Mouse (Mus musculus): Measurements from ENCODE around the gene Cep290.
A peak's percentile ranks its signal among the peaks of the same experiment; 100 is the strongest.
"Not testable (repeated sequence)": the region's sequence is repeated elsewhere in the genome, so short reads cannot be mapped to it uniquely, and the experiment has no call there.

Gene Cep290

DNA sequence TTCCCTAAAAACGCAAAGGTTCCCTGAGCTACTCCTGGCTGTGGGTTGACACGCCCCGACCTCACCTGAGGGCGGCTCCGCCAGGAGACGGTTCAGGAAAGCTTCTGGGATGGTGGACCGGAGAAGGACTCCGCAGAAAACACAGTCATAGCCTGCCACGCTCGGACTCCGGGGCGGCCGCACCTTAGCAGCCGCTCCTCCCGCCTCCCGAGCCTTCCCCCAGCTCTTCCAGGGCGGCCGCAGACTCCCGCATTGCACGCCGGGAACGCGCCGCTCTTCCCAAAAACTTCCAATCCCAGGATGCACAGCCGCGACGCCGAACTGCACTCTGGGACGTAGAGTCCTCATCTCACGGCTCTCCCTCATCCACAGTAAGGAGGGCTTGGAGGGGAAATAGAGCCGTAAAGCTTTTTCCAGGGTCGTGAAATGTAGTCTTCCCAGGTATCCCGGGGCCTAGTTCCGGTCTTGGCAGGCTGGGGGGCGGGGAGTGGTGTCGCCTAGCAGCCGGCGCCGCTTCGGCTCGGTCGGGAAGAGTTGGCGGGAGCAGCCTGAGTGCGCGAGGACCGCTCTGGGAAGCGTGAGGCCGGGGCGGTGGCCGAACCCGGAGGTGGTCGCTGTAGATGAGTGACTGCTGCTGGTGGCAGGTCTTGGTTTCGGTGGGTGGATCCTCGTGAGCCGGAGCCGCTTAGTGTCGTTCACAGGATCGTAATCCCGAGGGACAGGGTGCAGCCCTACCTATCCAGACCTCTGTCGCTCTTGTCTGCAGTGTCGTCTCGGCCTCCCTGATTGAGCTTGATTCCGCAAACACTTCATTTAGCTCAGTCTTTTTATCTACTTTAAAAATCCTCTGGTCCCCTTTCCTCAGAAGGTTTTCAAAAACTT lies at the start of gene Cep290, which contains the start of gene Tmtc3:
TSS of gene Cep290 (plus strand) at position 462 of the 882 bp plus-strand sequence.
TSS of gene Tmtc3 (minus strand) at position 254 of the 882 bp plus-strand sequence.
- DNase-seq, result peak; percentile 93

DNA sequence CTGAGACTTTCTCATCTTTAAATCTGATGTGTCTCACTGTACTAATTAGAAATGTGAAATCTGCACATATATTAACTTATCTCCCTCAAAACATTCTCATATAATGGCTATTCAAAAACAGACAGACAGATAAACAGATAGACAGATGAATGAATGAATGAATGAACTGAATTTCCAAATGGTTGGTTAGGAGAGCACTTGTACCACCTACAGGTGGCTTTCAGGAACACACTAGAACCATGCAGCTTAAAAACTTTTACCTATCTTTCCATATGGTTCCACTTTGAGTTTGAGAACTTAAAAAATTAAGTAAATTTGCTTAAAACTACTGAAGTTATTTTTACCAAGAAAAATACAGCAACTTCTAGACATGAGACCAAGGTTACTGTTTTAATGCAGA lies 38.0 kb upstream of the Cep290 start:
- DNase-seq, result no peak

DNA sequence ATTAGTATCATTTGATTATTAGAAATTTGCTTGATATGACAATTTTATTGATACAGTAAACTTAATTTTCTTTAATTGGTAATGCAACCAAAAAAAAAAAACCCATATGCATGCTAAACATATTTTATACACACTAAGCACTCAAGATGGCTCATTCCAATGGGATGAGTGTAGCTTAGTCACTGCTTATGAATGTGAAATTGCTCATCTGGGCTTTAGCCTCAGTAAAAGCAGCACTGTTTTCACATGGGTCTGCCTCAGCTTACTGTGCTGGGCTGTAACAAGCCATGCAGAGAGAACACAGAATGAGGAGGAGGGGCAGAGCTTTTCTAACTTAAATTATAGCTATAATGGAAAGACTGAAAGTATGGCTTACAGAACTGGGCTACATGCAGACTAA lies 26.8 kb upstream of the Cep290 start:
- no peak for DNase-seq

DNA sequence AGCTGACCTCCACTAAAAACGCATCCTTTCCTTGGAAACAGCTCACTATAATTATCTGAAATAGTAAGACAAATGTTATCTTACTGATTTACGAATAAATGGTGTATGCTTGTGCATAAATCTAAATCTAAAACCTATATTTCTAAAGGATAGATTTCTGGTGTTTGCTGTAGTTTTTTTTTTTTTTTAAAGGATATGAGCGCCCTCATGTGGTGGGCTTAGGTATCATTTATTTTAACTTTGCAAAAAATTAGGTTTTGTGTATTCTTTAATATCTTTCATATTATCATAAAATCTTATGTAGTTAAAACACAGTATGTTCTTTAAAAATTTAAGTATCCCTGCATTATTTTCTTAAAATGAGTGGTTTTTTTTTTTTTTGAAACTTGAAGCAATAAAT lies 12.3 kb upstream of the Cep290 start:
- DNase-seq, result no peak

DNA sequence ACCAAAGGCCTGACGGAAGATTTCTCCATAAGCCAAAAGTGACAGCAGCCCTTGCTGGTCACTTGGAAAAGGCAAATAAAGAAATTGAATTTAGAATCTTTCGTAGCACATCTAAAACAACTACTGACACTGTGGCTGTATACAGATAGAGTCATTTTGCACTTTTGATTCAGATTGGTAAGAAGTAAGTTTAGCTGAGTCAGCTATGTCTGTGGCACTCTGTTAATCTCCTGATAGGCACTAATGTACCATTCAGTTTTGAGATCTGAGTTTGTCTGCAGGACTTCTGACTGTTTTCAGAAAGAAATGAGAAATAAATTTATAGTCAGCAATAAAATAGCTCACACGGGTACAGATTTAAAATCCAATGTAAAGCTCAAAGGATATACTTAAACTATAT lies 7.8 kb upstream of the Cep290 start:
- DNase-seq, result no peak

DNA sequence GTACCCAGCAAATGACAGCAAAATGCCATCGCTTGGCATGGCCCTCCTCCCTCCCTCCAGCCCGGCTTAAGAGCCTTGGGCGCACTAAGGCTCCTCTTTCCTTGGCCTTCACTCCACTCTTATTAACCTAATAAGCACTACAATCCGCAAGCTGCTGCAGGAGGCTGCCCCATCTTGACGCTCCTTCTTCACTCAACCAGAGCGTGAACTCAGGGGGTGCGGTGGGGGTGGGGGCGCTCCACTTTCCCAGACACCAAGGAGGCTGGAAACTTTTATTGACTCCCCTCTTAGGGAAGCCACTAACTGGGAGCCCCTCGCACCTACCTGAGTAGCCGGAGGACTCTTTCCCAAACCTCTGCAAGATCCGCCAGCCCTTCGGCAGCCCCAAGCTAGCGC lies 659 bp upstream of the Cep290 start:
- no peak for DNase-seq

DNA sequence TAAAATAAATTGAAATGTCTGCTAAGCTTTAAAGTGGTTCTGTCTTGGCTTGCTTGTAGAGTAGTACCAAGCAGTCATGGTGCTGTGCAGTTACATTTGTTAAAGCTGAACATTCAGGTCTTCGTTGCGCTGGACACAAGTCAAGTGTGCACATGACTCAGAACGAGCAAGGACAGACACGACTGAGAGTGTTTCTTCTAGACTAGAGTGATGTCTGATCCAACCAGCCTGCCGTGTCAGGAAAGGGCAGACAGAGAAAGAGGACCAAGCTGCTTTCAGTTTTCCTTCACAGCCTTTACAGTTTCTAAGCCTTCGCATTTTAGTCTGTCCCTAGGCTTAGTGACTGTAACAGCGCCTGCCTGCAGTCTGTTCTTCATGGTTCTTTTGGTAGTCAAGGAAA lies 4.6 kb downstream of the Cep290 start:
- DNase-seq, result no peak

DNA sequence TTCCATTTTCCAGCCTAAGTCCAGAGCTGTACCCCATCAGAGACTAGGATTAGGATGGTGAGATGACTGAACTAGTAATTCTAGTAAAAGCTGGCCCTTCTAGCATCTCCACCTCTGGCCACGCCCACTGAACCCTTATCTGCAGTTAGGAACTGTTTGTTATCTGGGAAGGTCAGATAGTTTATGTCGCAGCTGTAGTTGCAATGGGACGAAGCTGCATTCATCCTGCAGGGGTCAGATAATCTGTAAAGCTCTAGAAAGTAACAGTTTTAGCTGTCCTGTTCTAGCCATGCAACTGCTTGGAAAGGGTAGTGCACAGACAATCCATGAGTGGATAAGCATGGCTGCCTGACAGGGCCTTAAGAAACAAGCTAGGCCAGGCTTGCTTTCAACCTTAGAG lies 11.0 kb downstream of the Cep290 start:
- no peak for DNase-seq

DNA sequence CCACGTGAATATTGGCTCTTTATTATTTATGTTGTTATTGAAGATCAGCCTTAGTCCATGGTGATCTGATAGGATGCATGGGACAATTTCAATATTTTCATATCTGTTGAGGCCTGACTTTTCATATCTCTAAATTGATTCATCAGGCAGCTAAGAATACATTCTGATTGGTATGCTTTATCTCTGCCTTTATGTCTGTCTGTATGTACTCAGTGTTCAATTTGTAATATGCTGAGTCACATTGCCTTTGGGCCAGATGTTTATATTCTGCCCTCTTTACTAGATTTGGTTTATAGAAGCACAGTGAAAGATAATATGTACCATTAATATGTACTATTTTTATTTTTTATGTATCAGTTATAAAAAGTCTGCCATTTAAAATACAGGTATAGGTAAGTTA lies 20.8 kb downstream of the Cep290 start:
- DNase-seq, result no peak

DNA sequence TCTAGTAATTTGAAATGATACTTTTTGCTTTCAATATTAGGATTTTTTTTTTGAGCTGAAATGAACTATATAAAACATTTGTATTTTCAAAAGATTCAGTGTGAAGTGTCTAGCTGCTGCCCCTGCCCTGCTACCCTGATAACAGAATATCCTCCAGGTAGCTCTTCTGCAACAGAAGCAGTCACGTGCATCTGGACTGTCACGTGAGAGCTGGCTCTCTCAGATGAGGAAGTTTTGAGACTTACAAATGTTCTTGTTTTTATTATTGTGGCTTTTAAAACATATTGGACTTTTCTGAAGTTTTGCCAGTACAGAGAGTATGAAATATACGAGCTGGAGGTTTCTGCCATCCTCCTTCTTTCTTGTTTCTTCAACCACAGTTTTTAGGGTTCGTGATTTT lies 34.3 kb downstream of the Cep290 start:
- DNase-seq, result no peak

DNA sequence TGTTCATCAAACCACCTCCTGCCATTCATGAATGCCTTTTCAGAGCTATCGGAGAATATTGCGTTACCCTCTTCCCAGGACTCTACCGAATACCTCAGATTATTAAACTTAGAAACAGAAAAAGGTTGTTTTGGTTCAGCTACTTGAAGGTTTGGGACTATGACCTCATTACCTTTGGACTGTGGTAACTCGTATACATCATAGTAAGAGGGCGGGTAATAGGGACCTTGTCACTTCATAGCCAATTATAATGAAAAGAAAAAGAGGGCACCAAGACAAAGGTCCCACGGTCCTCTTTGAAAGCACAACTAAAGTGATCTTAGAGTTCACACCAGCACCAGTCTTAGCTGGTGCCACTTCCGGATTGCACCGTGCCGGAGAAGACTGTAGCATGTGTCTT lies 35.0 kb downstream of the Cep290 start:
- DNase-seq, result no peak

DNA sequence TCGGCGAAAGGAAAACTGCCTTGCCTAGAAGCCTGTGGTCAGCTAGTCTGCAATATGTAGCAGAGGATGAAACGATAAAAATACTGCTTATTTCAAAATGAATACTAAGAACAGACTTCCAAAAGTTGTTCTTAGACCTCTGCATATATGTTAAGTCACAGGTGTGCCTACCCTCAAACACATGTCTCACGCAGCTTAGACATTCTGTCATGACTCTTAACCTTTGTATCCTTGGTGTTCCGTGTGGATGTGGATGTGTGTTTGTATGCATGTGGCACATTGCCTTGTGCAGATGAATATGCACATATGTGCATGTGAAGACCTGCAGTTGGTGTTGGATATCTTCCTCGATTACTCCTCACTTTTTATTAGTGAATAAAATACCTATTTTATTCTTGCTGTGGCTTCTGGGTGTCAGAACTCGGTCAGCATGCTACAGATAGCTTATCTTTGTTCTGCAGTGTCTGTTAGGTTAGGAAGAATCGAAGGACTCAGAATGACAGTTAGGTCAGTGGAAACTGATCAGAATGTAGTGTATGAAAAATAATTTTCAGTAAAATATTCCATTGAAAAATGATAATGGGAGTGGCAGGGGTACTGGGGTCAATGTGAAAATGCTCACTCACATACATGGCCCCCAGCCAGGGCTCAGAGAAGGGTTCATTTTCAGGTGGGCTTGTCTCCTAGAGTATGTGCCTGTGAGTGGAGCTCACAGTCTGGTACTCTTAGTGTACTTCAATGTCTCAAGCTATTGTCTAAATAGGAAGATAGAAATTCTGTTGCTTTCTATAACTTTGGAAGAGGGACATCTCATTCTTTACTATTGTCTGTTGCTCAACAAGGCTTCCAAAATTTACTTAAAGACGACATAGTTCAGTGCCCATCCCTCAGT lies 37.4 kb downstream of the Cep290 start:
- DNase-seq, result no peak

DNA sequence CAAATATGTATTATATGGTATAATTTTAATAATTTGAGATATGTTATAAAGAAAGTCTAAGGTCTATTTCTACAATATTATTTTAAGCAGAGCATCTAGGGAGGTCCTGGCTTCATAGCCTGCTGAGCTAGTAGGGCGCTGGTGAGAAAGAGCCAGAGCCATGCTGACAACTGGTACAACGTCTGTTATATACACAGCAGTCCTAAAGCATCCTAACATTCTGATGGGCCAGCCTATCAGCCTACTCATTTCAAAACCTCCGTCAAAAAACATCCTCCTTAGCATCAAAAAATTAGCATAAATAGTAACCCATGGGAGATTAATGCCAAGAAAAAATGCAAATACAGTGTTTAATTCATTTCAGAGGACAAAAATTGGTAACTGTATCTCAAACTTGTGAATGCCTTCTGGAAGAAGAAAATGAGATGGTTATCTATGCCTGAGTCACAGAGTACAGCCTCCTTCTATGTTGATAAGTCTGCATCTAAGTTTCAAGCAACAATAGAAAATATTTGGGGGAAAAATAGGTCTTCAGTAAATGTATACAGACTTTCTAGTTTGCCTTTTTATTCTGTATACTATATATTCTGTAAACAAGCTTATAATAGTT lies 69.3 kb downstream of the Cep290 start:
- no peak for DNase-seq

DNA sequence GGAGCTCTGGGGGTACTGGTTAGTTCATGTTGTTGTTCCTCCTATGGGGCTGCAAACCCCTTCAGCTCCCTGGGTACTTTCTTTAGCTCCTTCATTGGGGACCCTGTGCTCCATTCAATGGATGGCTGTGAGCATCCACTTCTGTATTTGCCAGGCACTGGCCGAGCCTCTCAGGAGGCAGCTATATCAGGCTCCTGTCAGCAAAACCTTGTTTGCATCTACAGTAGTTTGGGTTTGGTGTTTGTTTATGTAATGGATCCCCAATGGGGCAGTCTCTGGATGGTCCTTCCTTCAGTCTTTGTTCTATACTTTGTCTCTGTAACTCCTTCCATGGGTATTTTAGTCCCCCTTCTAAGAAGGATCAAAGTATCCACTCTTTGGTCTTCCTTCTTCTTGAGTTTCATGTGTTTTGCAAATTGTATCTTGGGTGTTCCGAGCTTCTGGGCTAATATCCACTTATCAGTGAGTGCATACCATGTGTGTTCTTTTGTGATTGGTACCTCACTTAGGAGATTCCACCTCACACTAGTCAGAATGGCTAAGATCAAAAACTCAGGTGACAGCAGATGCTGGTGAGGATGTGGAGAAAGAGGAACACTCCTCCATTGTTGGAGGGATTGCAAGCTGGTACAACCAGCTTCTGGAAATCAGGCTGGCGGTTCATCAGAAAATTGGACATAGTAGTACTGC lies 73.0 kb downstream of the Cep290 start:
- DNase-seq, result not testable (repeated sequence)

DNA sequence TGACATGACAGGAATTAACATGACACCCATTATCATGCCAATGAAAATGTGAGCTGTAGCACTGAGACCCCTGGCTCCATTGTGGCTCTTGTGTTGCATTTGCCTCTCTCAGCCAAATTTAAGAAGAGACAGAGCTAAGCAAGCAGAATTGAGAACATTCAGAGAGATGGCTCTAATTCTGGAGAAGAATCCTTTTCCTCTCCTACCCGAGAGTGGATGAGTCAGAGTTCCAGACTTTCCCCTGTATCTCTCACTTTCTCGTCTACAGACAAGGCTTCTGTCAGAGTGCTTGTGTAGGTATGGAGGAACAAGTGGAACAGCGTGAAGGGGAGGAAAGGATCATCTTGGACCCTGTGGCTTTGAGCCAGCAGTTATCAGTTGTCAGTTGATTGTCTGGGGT lies 76.8 kb downstream of the Cep290 start:
- no peak for DNase-seq

DNA sequence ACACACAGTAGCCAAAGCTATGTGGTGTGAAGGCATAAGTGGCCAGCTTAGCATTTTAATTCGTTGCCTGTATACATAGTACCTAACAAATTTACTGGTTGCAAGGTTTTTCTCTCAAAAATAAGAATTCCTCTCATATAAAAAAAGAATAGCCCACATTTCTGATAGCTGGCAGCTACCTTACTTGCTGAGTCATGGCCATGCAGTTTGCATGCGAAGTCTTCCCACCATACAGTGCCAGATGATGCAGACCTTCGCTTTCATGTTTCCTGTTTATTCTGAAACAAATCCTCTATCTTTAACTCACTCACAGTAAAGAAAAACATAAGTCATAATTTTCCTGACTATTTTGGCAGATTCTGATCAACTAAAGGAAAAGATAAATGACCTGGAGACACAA lies 84.3 kb downstream of the Cep290 start:
- no peak for DNase-seq

DNA sequence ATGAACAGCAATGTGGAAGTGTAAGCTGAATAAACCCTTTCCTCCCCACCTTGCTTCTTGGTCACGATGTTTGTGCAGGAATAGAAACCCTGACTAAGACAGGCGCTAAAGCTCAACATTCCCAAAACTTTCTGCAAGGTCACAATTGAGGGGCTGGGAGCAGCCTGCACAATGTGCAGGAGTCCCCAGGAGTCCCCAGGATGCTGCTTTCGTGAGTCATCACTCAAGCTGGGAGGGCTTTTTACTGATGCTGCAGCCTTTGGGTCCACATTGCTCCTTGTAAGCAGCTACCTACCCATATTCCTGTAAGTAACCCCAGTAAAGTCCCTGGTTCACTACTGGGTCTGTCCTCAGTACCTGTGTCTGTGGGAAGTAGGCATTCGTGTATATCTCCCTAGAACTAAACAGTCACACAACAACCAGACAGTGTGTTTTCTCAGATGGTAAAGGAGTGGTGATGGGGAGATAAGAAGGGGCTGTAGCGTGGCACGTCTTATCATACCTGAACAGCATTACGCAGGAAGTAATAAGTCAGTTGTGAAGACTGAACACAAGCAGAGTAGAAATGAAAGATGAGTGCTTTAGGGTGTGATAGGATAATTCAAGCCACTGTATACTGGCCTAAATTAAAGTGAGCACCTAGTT lies 87.3 kb downstream of the Cep290 start:
- DNase-seq, result no peak

DNA sequence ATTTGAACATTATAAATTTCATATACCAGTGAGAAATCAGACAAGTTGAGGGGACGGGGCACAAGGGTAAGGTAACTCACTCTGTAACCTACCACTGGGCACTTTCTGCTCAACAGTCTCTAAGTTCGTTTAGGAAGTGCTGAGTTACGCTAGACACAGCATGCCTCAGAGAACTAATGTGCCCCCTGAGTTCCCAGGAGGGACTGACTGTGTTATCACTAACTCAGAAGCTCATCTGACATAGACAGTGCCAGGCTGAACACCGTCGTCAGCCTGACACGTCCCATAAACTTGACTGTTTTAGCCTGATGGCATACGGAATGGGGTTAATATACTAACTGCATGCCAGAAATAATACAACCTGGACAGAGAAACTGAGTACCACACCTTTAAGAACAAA lies 87.9 kb downstream of the Cep290 start:
- DNase-seq, result no peak

DNA sequence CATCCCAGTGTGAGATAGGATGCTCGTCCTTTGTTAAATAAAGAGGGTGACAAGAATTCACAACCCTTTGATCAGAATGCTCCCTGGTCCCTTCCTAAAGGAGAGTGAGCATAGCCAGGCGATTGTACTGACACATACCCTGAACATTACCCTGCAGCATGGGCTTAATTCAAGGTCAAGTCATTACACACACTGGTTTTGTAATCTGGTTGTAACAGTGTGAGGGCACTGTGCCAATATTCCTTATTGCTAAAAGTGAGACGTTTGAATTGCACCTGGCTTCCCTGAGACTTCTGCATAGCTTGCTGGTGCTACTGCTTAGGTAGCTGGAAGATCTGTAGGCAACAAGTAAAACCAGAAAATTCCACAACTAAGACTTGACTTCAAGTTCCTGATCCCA lies 96.8 kb downstream of the Cep290 start:
- DNase-seq, result no peak

DNA sequence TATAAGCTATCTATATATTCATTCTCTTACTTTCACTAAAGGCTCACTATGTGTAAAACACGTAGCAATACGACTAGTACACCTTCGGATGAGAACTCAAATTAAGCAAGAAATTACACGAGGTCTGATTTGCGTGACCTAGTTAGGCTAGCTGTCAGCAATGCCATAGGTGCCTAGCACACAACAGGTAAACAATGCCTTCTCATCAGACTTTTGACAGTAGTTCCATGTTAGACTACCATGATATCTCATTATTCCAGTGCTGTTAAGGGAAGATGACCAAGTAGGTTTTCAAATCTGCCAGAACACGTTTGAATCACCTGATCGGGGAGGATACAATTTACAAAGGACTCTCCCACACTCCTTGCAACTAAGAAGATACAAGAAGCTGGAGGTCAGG lies 101.2 kb downstream of the Cep290 start:
- DNase-seq, result no peak

DNA sequence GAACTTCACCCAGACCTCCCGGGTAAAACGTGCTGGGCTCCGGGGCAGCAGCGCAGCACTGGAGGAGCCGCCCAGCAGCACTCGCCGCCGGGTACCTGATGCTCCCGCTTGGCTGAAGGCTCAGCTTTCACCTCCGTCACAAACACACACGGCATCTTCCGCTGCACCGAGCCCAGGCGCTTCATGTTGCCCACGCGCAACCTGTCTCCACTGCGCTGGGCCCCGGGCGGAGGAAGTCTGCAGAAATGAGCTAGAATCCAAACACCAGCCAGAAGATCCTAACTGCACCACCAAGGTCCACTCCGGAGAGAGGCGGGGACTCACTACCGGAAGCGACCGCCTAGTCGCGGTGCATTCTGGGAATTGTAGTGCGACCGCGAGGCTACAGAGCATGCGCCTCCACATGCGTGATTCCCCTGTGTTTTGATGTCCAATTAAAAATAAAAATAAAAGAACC lies 101.6 kb downstream of the Cep290 start:
- DNase-seq, result peak; percentile 87

DNA sequence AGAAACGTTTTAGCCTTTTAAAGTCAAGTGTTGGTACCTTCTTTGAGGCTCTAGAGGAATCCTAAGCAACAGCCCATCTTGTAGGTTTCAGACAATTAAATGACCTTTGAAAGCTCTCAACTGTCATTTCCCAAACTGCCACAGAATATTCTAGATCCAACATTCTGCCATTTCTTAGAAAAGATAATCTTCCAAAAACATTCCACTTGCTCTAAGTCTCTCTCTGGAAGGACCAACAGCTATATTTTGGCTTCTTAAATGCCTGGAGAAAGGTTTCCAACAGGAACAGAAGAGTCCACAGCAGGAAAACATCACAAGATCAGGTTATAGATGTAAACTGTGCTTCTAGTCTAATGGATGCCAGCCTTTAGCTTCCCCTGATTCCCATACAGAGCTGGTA lies 103.0 kb downstream of the Cep290 start, which contains the start of the genes 4930430F08Rik and 1700017N19Rik:
TSS of gene 4930430F08Rik (minus strand) at position 101 of the 400 bp plus-strand sequence.
TSS of gene 1700017N19Rik (plus strand) at position 162 of the 400 bp plus-strand sequence.
- no peak for DNase-seq
